Mouse (Mus musculus): ENCODE results near the gene Vmn2r13.
"Not testable (repeated sequence)": the region's sequence is repeated elsewhere in the genome, so short reads cannot be mapped to it uniquely, and the experiment has no call there.

Vmn2r13 gene

GRCm38 (mm10) chr5:109192099-109192498 lies at the start of gene Vmn2r13:
TSS of gene Vmn2r13 (minus strand) at chr5:109192199.
- DNase-seq (ENCODE audit: low spot score): not testable (repeated sequence)

GRCm38 (mm10) chr5:109224608-109225007 lies 32.6 kb upstream of the Vmn2r13 start, which contains the start of gene Vmn2r14:
TSS of gene Vmn2r14 (minus strand) at chr5:109224708.
- no peak for DNase-seq (ENCODE audit: low spot score)

- not testable (repeated sequence) for DNase-seq (ENCODE audit: low spot score)
Measured at GRCm38 (mm10) chr5:109166851-109167250, 25.1 kb downstream of the Vmn2r13 start.

GRCm38 (mm10) chr5:109160121-109160520 lies 31.9 kb downstream of the Vmn2r13 start:
- DNase-seq (ENCODE audit: low spot score): no peak

GRCm38 (mm10) chr5:109159576-109159975 lies 32.4 kb downstream of the Vmn2r13 start:
- not testable (repeated sequence) for DNase-seq (ENCODE audit: low spot score)

GRCm38 (mm10) chr5:109158488-109159485 lies 33.2 kb downstream of the Vmn2r13 start:
- DNase-seq (ENCODE audit: low spot score): not testable (repeated sequence)

GRCm38 (mm10) chr5:109139546-109139945 lies 52.5 kb downstream of the Vmn2r13 start:
- DNase-seq (ENCODE audit: low spot score): no peak

- no peak for DNase-seq (ENCODE audit: low spot score)
Measured at GRCm38 (mm10) chr5:109136731-109137130, 55.3 kb downstream of the Vmn2r13 start.
